Mouse (Mus musculus) MEL (cell line): ENCODE data around the gene Olfr705. TPM values are rescaled to one million over a fixed set of nuclear protein-coding genes. Genes with fewer than 3 reads are reported as not detected.

Experiments
- DNase-seq: peaks from one replicate; pipeline ENCODE4 v3.0.0; 2011; ENCODE audit warnings: low read depth, low spot score
- H3K27ac ChIP-seq: 2 replicates; pipeline ENCODE4 v1.5.1; 2012; ENCODE audit warnings: low read depth, mild to moderate bottlenecking, control low read depth, low read length, moderate library complexity; ENCODE audit not compliant: control insufficient read depth
- H3K27me3 ChIP-seq, 2 experiments: fragments of 150-350 bp in 1 of 2; sonication (generic) in 1 of 2; 2 replicates each; pipeline ENCODE4 v1.6.1; 2012; ENCODE audit warnings: low read length in 2 of 2, mild to moderate bottlenecking in 2 of 2, improper control_type of control experiment in 1 of 2, moderate library complexity in 1 of 2; ENCODE audit not compliant: insufficient read depth in 2 of 2, control insufficient read depth in 1 of 2
- H3K36me3 ChIP-seq, 2 experiments: 2 replicates each; pipeline ENCODE4 v1.6.1; 2012 to 2014; ENCODE audit warnings: low read length in 2 of 2, improper control_type of control experiment in 1 of 2, inconsistent platforms in 1 of 2, mild to moderate bottlenecking in 1 of 2; ENCODE audit not compliant: insufficient read depth in 2 of 2, control insufficient read depth in 1 of 2
- H3K4me1 ChIP-seq, 2 experiments: fragments of 150-350 bp in 1 of 2; sonication (generic) in 1 of 2; 2 replicates each; pipeline ENCODE4 v1.6.1; 2012; ENCODE audit warnings: low read length in 2 of 2, improper control_type of control experiment in 1 of 2, mild to moderate bottlenecking in 1 of 2; ENCODE audit not compliant: insufficient read depth in 2 of 2, control insufficient read depth in 1 of 2
- H3K4me3 ChIP-seq, 2 experiments: fragments of 150-350 bp in 1 of 2; sonication (generic) in 1 of 2; 2 replicates each; pipeline ENCODE4 v1.5.1; 2012; ENCODE audit warnings: low read depth in 2 of 2, low read length in 2 of 2, mild to moderate bottlenecking in 2 of 2, moderate library complexity in 2 of 2, control low read depth in 1 of 2, improper control_type of control experiment in 1 of 2; ENCODE audit not compliant: control insufficient read depth in 1 of 2, insufficient read depth in 1 of 2
- H3K79me2 ChIP-seq: 2 replicates; pipeline ENCODE4 v1.6.1; 2012; ENCODE audit warnings: mild to moderate bottlenecking, low read length, moderate library complexity; ENCODE audit not compliant: control insufficient read depth, poor library complexity, insufficient read depth
- H3K9ac ChIP-seq: 2 replicates; pipeline ENCODE4 v1.6.1; 2012; ENCODE audit warnings: low read depth, mild to moderate bottlenecking, control low read depth, low read length, moderate library complexity; ENCODE audit not compliant: control insufficient read depth, poor library complexity, severe bottlenecking
- H3K9me3 ChIP-seq: fragments of 150-350 bp; sonication (generic); replicated peaks from 2 replicates; pipeline ENCODE4 v1.6.1; 2012; ENCODE audit warnings: mild to moderate bottlenecking, low read length, improper control_type of control experiment, moderate library complexity; ENCODE audit not compliant: insufficient read depth
- CHD2 ChIP-seq: IDR thresholded peaks from 2 replicates; pipeline ENCODE4 v1.6.1; 2011; ENCODE audit warnings: low read length, improper control_type of control experiment
- CTCF ChIP-seq, 3 experiments: IDR thresholded peaks in 2 of 3; conservative IDR thresholded peaks in 1 of 3; 2 replicates each; pipeline ENCODE4 v1.5.1; 2011 to 2012; ENCODE audit warnings: low read length in 3 of 3, low read depth in 2 of 3, mild to moderate bottlenecking in 2 of 3, improper control_type of control experiment in 1 of 3, inconsistent platforms in 1 of 3, mixed read lengths in 1 of 3, moderate library complexity in 1 of 3; ENCODE audit not compliant: control insufficient read depth in 1 of 3, insufficient read depth in 1 of 3, poor library complexity in 1 of 3, severe bottlenecking in 1 of 3
- E2F4 ChIP-seq: IDR thresholded peaks from 2 replicates; pipeline ENCODE4 v1.6.1; 2011; ENCODE audit warnings: low read depth, low read length, improper control_type of control experiment, borderline replicate concordance
- EP300 ChIP-seq, 2 experiments: IDR thresholded peaks; 2 replicates each; pipeline ENCODE4 v1.6.1; 2011; ENCODE audit warnings: improper control_type of control experiment in 2 of 2, low read length in 2 of 2, low read depth in 1 of 2, mild to moderate bottlenecking in 1 of 2
- ETS1 ChIP-seq: IDR thresholded peaks from 2 replicates; pipeline ENCODE4 v1.6.1; 2012; ENCODE audit warnings: low read depth, mild to moderate bottlenecking, inconsistent platforms, low read length, improper control_type of control experiment, moderate library complexity
- MAFK ChIP-seq: IDR thresholded peaks from 2 replicates; pipeline ENCODE4 v1.6.1; 2011; ENCODE audit warnings: low read depth, mild to moderate bottlenecking, low read length, improper control_type of control experiment, borderline replicate concordance
- MAX ChIP-seq: IDR thresholded peaks from 2 replicates; pipeline ENCODE4 v1.6.1; 2011; ENCODE audit warnings: low read length, improper control_type of control experiment
- MAZ ChIP-seq: IDR thresholded peaks from 2 replicates; pipeline ENCODE4 v1.6.1; 2012; ENCODE audit warnings: low read depth, mild to moderate bottlenecking, inconsistent platforms, low read length, improper control_type of control experiment
- MEF2A ChIP-seq: IDR thresholded peaks from 2 replicates; pipeline ENCODE4 v1.6.1; 2014; ENCODE audit warnings: low read depth, mild to moderate bottlenecking, inconsistent platforms, low read length, improper control_type of control experiment; ENCODE audit not compliant: poor library complexity, insufficient replicate concordance, severe bottlenecking; ENCODE audit errors: extremely low read depth
- MYB ChIP-seq: IDR thresholded peaks from 2 replicates; pipeline ENCODE4 v1.6.1; 2011; ENCODE audit warnings: mild to moderate bottlenecking, low read depth, low read length, improper control_type of control experiment
- MYC ChIP-seq: IDR thresholded peaks from 2 replicates; pipeline ENCODE4 v1.6.1; 2011; ENCODE audit warnings: low read depth, mild to moderate bottlenecking, low read length, improper control_type of control experiment, moderate library complexity
- NELFE ChIP-seq: IDR thresholded peaks from 2 replicates; pipeline ENCODE4 v1.6.1; 2011; ENCODE audit warnings: low read depth, low read length, improper control_type of control experiment
- POLR2A ChIP-seq, 2 experiments: IDR thresholded peaks; 2 replicates each; pipeline ENCODE4 v1.6.1; 2011 to 2012; ENCODE audit warnings: low read length in 2 of 2, mild to moderate bottlenecking in 2 of 2, control low read depth in 1 of 2, improper control_type of control experiment in 1 of 2, low read depth in 1 of 2, moderate library complexity in 1 of 2; ENCODE audit not compliant: control insufficient read depth in 1 of 2, insufficient read depth in 1 of 2, poor library complexity in 1 of 2
- POLR2AphosphoS2 ChIP-seq: IDR thresholded peaks from 2 replicates; pipeline ENCODE4 v1.6.1; 2011; ENCODE audit warnings: low read length, improper control_type of control experiment
- POLR2AphosphoS5 ChIP-seq: IDR thresholded peaks from 2 replicates; pipeline ENCODE4 v1.6.1; 2012; ENCODE audit warnings: low read depth, borderline replicate concordance, mild to moderate bottlenecking, inconsistent platforms, low read length, moderate library complexity, mixed read lengths
- SIN3A ChIP-seq: IDR thresholded peaks from 2 replicates; pipeline ENCODE4 v1.6.1; 2012; ENCODE audit warnings: low read length, improper control_type of control experiment, inconsistent platforms
- SMC3 ChIP-seq: IDR thresholded peaks from 2 replicates; pipeline ENCODE4 v1.6.1; 2011; ENCODE audit warnings: low read depth, low read length, improper control_type of control experiment
- TAL1 ChIP-seq: IDR thresholded peaks from 2 replicates; pipeline ENCODE4 v1.6.1; 2012; ENCODE audit warnings: mild to moderate bottlenecking, inconsistent platforms, low read length, moderate library complexity, mixed read lengths
- TBP ChIP-seq: IDR thresholded peaks from 2 replicates; pipeline ENCODE4 v1.8.0; 2011; ENCODE audit warnings: low read depth, low read length, improper control_type of control experiment
- TCF12 ChIP-seq: IDR thresholded peaks from 2 replicates; pipeline ENCODE4 v1.6.1; 2014; ENCODE audit warnings: low read depth, mild to moderate bottlenecking, inconsistent platforms, low read length, improper control_type of control experiment, moderate library complexity
- UBTF ChIP-seq: IDR thresholded peaks from 2 replicates; pipeline ENCODE4 v1.6.1; 2012; ENCODE audit warnings: low read depth, mild to moderate bottlenecking, inconsistent platforms, low read length, improper control_type of control experiment, moderate library complexity, borderline replicate concordance; ENCODE audit not compliant: insufficient read depth
- ZC3H11A ChIP-seq: IDR thresholded peaks from 2 replicates; pipeline ENCODE4 v1.6.1; 2012; ENCODE audit warnings: low read depth, mild to moderate bottlenecking, inconsistent platforms, low read length, improper control_type of control experiment
- ZKSCAN1 ChIP-seq: IDR thresholded peaks from 2 replicates; pipeline ENCODE4 v1.6.1; 2012; ENCODE audit warnings: low read depth, mild to moderate bottlenecking, inconsistent platforms, low read length, improper control_type of control experiment, moderate library complexity
- ZMIZ1 ChIP-seq: IDR thresholded peaks from 2 replicates; pipeline ENCODE4 v1.6.1; 2012; ENCODE audit warnings: low read depth, mild to moderate bottlenecking, inconsistent platforms, low read length, improper control_type of control experiment, moderate library complexity
- ZNF384 ChIP-seq: IDR thresholded peaks from 2 replicates; pipeline ENCODE4 v1.6.1; 2012; ENCODE audit warnings: low read depth, mild to moderate bottlenecking, inconsistent platforms, low read length, improper control_type of control experiment
- polyA plus RNA-seq, 2 experiments: library from polyadenylated mRNA; stranded (reverse) in 1 of 2; unstranded in 1 of 2; fragments of >175 nt in 1 of 2; fragments of >200 nt in 1 of 2; gene quantifications; 2 replicates each; pipeline versions ENCODE4 v1.2.1 to v1.2.4; 2012; ENCODE audit warnings: low replicate concordance in 2 of 2, low read depth in 1 of 2; ENCODE audit not compliant: insufficient read length in 2 of 2, insufficient read depth in 1 of 2, missing spikeins in 1 of 2
- total RNA-seq: library from RNA; depleted of rRNA; stranded (reverse); fragments of 300-350 nt; gene quantifications from 2 replicates; pipeline ENCODE4 v1.2.3, GENCODE M21; 2012

The Olfr705 gene
- total and polyA plus RNA-seq, 3 experiments, result not detected

DNA sequence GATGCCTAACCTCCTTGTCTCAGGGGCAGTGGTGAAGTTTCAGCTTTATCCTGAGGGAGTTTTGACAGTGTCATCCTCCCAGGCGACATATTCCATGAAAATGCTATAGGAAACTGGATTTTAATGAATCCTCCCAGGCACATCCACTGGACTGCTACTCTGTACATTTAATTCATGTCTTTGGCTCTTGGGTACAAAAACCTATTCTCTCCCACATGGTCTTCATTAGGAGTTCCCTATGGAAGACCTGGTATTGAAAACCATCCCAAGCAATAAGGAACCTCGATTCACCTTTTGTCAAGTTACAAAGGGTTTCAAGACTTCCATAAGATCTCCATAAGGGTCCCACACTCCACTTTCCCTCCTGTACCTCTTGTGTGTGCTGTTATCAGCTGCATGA lies 11.4 kb upstream of the Olfr705 start, which contains the start of gene Olfr706:
Olfr706 (minus strand) TSS at position 101 of the 400 bp plus-strand sequence.
- Histone ChIP-seq H3K9ac (no peak within 1 kb of the TSS), H3K27ac (no peak within 1 kb of the TSS), H3K27me3 (no peaks in the 10 kb centered on the region), H3K79me2 (no peaks in the 10 kb centered on the region), H3K4me1 (no peaks in the 10 kb centered on the region), H3K36me3 (no peaks in the 10 kb centered on the region), H3K4me3 (no peak within 1 kb of the TSS), H3K9me3 (no peaks in the 10 kb centered on the region)
- no peak for TF ChIP-seq TBP
- no peak for TF ChIP-seq E2F4
- TF ChIP-seq SIN3A, result no peak
- TF ChIP-seq CTCF (IDR thresholded peaks at IDR 0.05 in 2 of 3, conservative IDR thresholded peaks at IDR 0.05 in 1 of 3; ENCODE audit: control insufficient read depth in 1 of 3, insufficient read depth in 1 of 3, low read depth in 2 of 3, low read length in 3 of 3, poor library complexity in 1 of 3, severe bottlenecking in 1 of 3), result no peak
- no peak for TF ChIP-seq POLR2AphosphoS5
- TF ChIP-seq SMC3, result no peak
- no peak for TF ChIP-seq MYB
- no peak for TF ChIP-seq NELFE
- TF ChIP-seq ZKSCAN1, result no peak
- no peak for TF ChIP-seq POLR2A (IDR thresholded peaks at IDR 0.05; ENCODE audit: control insufficient read depth in 1 of 2, insufficient read depth in 1 of 2, low read depth in 1 of 2, low read length in 2 of 2, poor library complexity in 1 of 2)
- TF ChIP-seq MAFK, result no peak
- TF ChIP-seq MAX, result no peak
- DNase-seq, result no peak

DNA sequence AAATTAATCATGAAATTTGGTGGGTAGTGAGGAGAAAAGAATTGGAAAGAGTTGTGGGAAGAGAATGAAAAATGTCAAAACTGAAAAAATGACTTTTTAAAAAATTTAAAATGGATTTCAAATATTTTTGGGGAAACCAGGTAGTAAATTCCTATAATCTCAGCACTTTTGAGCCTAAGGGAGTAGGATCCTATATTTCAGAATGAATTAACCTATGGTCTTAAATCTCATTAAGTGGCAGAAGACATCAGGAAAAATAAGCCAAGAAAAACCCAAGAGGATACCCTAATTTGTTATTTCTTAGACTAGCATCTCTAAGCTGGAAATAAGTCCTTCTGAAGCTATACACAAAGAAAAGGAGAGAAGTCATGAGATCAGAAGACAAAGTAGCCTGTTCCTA lies 13.8 kb downstream of the Olfr705 start, which contains the start of gene Olfr704:
Olfr704 (plus strand) TSS at position 301 of the 400 bp plus-strand sequence.
- DNase-seq, result no peak
- no peaks in the 10 kb centered on the region for H3K4me1 ChIP-seq
- no peaks in the 10 kb centered on the region for H3K9me3 ChIP-seq
- H3K27me3 ChIP-seq, result no peaks in the 10 kb centered on the region
- no peak within 1 kb of the TSS for H3K9ac ChIP-seq
- H3K27ac ChIP-seq, result no peak within 1 kb of the TSS
- TF ChIP-seq EP300 (IDR thresholded peaks at IDR 0.05; ENCODE audit: low read depth in 1 of 2, low read length in 2 of 2) (no peak), E2F4 (no peak), TCF12 (no peak), POLR2AphosphoS2 (no peak), NELFE (no peak), MYC (no peak), SMC3 (no peak), ETS1 (no peak), ZNF384 (no peak), TAL1 (no peak), UBTF (no peak), MAZ (no peak), MEF2A (no peak), ZC3H11A (no peak), POLR2A (IDR thresholded peaks at IDR 0.05; ENCODE audit: control insufficient read depth in 1 of 2, insufficient read depth in 1 of 2, low read depth in 1 of 2, low read length in 2 of 2, poor library complexity in 1 of 2) (no peak), CHD2 (no peak), ZMIZ1 (no peak), MAX (no peak)
- TF ChIP-seq, all 39 proteins: peak for 0
- Histone ChIP-seq H3K79me2 (no peaks in the 10 kb centered on the region), H3K36me3 (no peaks in the 10 kb centered on the region), H3K4me3 (no peak within 1 kb of the TSS)
